Mouse (Mus musculus): Measurements from ENCODE around the gene Esyt1. TPM values are rescaled to one million over a fixed set of nuclear protein-coding genes. Genes with fewer than 3 reads are reported as not detected.

Gene Esyt1
- polyA plus RNA-seq, 1 experiment: 166 TPM

DNA sequence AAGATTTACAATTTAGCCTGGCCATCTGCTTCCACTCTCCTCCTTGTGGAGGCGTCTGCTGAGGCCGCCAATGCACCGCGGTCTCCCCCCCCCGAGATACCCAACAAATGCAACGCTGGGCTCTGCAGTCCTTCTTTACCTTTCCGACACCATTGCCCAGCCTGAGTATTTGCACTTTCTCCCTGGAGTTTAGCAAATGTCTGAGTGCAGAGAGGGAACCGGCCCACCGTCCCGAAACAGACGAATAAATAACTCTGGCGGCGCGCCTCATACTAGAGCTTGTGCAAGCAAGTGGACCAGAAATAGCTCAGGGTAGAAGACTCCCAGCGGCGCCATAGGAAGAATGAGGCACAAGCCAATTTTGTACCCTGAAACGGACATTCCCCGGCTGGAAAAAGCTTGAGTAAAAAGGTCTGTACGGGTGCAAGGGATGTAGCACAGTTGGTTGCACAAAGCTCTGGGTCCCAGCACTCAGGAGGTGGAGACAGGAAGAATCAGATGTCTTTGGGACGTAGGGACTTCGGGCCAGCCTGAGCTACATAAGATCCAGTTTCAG, 26.5 kb downstream of the Esyt1 start:
- TF ChIP-seq E2F4 (IDR thresholded peaks at IDR 0.05; ENCODE audit: insufficient read depth): no peak
- TF ChIP-seq SRF (IDR thresholded peaks at IDR 0.05; ENCODE audit: control insufficient read depth, insufficient read length, low read depth): no peak
- no peak for TF ChIP-seq TCF3 (IDR thresholded peaks at IDR 0.05; ENCODE audit: insufficient read length, low read depth)
- TF ChIP-seq MYOD1 (IDR thresholded peaks at IDR 0.05; ENCODE audit: control insufficient read depth in 1 of 3, insufficient read length in 2 of 3, low read depth in 2 of 3): no peak
- no peak for TF ChIP-seq MAX (IDR thresholded peaks at IDR 0.05; ENCODE audit: low read depth)
- TF ChIP-seq CEBPB (IDR thresholded peaks at IDR 0.05; ENCODE audit: insufficient read depth, poor library complexity, severe bottlenecking): no peak
- no peak for TF ChIP-seq POLR2A (IDR thresholded peaks at IDR 0.05; ENCODE audit: insufficient read length, low read depth)
- TF ChIP-seq MYOG (IDR thresholded peaks at IDR 0.05; ENCODE audit: control insufficient read depth in 1 of 3, insufficient read depth in 1 of 3, insufficient read length in 2 of 3, low read depth in 2 of 3): no peak
- no peak for TF ChIP-seq REST (IDR thresholded peaks at IDR 0.05; ENCODE audit: insufficient read depth, insufficient read length)
- TF ChIP-seq TCF12 (IDR thresholded peaks at IDR 0.05; ENCODE audit: insufficient read depth, poor library complexity, severe bottlenecking): no peak
- no peak for TF ChIP-seq USF1 (IDR thresholded peaks at IDR 0.05; ENCODE audit: low read depth)
- no peak for TF ChIP-seq POLR2AphosphoS2 (IDR thresholded peaks at IDR 0.05; ENCODE audit: insufficient read length, low read depth)
- Histone ChIP-seq H3K27me3 (ENCODE audit: control insufficient read depth, insufficient read depth, insufficient read length) (no peaks in the 10 kb centered on the region), H3ac (ENCODE audit: control insufficient read depth, insufficient read length) (peak overlapping the region; percentile 20), H3K4me3 (peak overlapping the region; percentile 98), H3K4me2 (ENCODE audit: low read depth) (peak overlapping the region; percentile 81), H3K36me3 (ENCODE audit: control insufficient read depth, insufficient read depth) (no peaks in the 10 kb centered on the region), H3K79me2 (ENCODE audit: control insufficient read depth, insufficient read depth) (peaks cover 19% of the 10 kb centered on the region)

DNA sequence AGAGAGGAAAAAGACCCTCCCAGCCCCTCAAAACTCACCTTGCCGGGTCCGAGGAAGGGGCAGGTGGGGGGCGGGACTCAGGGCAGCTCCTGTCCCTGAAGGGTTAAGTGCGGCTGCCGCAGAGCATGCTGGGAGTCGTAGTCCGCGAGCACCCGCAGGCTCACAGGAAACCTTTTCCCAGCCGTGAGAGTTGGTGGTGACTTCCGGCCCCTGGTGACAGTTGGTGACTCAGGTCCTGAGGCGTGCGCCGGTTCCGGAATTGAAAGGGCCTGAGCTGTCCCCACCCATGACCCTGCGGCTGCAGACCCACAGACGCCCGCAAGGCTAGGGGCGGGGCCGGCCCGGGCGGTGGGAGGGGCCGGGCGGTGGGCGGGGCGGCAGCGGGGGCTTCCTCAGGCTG, 27.1 kb downstream of the Esyt1 start, which contains the start of gene Myl6b:
Gene Myl6b, minus strand, starts transcription at position 96 of the 400 bp plus-strand sequence.
- Histone ChIP-seq H3K79me2 (ENCODE audit: control insufficient read depth, insufficient read depth) (peaks cover 20% of the 10 kb centered on the region), H3K4me3 (peak within 1 kb of the TSS; percentile 98), H3K4me2 (ENCODE audit: low read depth) (peak within 1 kb of the TSS; percentile 97), H3ac (ENCODE audit: control insufficient read depth, insufficient read length) (peak within 1 kb of the TSS; percentile 20), H3K27me3 (ENCODE audit: control insufficient read depth, insufficient read depth, insufficient read length) (no peaks in the 10 kb centered on the region), H3K36me3 (ENCODE audit: control insufficient read depth, insufficient read depth) (no peaks in the 10 kb centered on the region)
- TF ChIP-seq E2F4 (IDR thresholded peaks at IDR 0.05; ENCODE audit: insufficient read depth) (no peak), MYOG (IDR thresholded peaks at IDR 0.05; ENCODE audit: control insufficient read depth in 1 of 3, insufficient read depth in 1 of 3, insufficient read length in 2 of 3, low read depth in 2 of 3) (peak in 2 of 3 experiments; percentile 31 to 50), SRF (IDR thresholded peaks at IDR 0.05; ENCODE audit: control insufficient read depth, insufficient read length, low read depth) (no peak), CEBPB (IDR thresholded peaks at IDR 0.05; ENCODE audit: insufficient read depth, poor library complexity, severe bottlenecking) (no peak), POLR2AphosphoS2 (IDR thresholded peaks at IDR 0.05; ENCODE audit: insufficient read length, low read depth) (peak; percentile 90), TCF12 (IDR thresholded peaks at IDR 0.05; ENCODE audit: insufficient read depth, poor library complexity, severe bottlenecking) (no peak), TCF3 (IDR thresholded peaks at IDR 0.05; ENCODE audit: insufficient read length, low read depth) (no peak), POLR2A (IDR thresholded peaks at IDR 0.05; ENCODE audit: insufficient read length, low read depth) (peak; percentile 25), MYOD1 (IDR thresholded peaks at IDR 0.05; ENCODE audit: control insufficient read depth in 1 of 3, insufficient read length in 2 of 3, low read depth in 2 of 3) (peak in 2 of 3 experiments; percentile 0 to 2), USF1 (IDR thresholded peaks at IDR 0.05; ENCODE audit: low read depth) (no peak), MAX (IDR thresholded peaks at IDR 0.05; ENCODE audit: low read depth) (no peak), REST (IDR thresholded peaks at IDR 0.05; ENCODE audit: insufficient read depth, insufficient read length) (no peak)

GRCm38 (mm10) chr10:128497134-128497737, 28.4 kb downstream of the Esyt1 start:
- Histone ChIP-seq H3K4me3 (peak overlapping the region; percentile 98), H3K36me3 (ENCODE audit: control insufficient read depth, insufficient read depth) (peaks cover under 1% of the 10 kb centered on the region), H3ac (ENCODE audit: control insufficient read depth, insufficient read length) (no peak overlapping the region), H3K4me2 (ENCODE audit: low read depth) (peak overlapping the region; percentile 97), H3K79me2 (ENCODE audit: control insufficient read depth, insufficient read depth) (peaks cover 34% of the 10 kb centered on the region), H3K27me3 (ENCODE audit: control insufficient read depth, insufficient read depth, insufficient read length) (no peaks in the 10 kb centered on the region)
- no peak for TF ChIP-seq SRF (IDR thresholded peaks at IDR 0.05; ENCODE audit: control insufficient read depth, insufficient read length, low read depth)
- TF ChIP-seq USF1 (IDR thresholded peaks at IDR 0.05; ENCODE audit: low read depth): no peak
- peak in 1 of 3 experiments; percentile 32 for TF ChIP-seq MYOD1 (IDR thresholded peaks at IDR 0.05; ENCODE audit: control insufficient read depth in 1 of 3, insufficient read length in 2 of 3, low read depth in 2 of 3)
- TF ChIP-seq POLR2AphosphoS2 (IDR thresholded peaks at IDR 0.05; ENCODE audit: insufficient read length, low read depth): peak; percentile 55
- no peak for TF ChIP-seq REST (IDR thresholded peaks at IDR 0.05; ENCODE audit: insufficient read depth, insufficient read length)

- H3K27me3 ChIP-seq (ENCODE audit: control insufficient read depth, insufficient read depth, insufficient read length): no peaks in the 10 kb centered on the region
- peaks cover 40% of the 10 kb centered on the region for H3K79me2 ChIP-seq (ENCODE audit: control insufficient read depth, insufficient read depth)
- H3K4me3 ChIP-seq: peak overlapping the region; percentile 98
- H3ac ChIP-seq (ENCODE audit: control insufficient read depth, insufficient read length): no peak overlapping the region
- H3K36me3 ChIP-seq (ENCODE audit: control insufficient read depth, insufficient read depth): peaks cover 7% of the 10 kb centered on the region
- TF ChIP-seq POLR2AphosphoS2 (IDR thresholded peaks at IDR 0.05; ENCODE audit: insufficient read length, low read depth) (no peak), TCF12 (IDR thresholded peaks at IDR 0.05; ENCODE audit: insufficient read depth, poor library complexity, severe bottlenecking) (peak; percentile 70), REST (IDR thresholded peaks at IDR 0.05; ENCODE audit: insufficient read depth, insufficient read length) (no peak), MYOD1 (IDR thresholded peaks at IDR 0.05; ENCODE audit: control insufficient read depth in 1 of 3, insufficient read length in 2 of 3, low read depth in 2 of 3) (peak; percentile 90 to 95 (median 91)), E2F4 (IDR thresholded peaks at IDR 0.05; ENCODE audit: insufficient read depth) (no peak), TCF3 (IDR thresholded peaks at IDR 0.05; ENCODE audit: insufficient read length, low read depth) (peak; percentile 12), USF1 (IDR thresholded peaks at IDR 0.05; ENCODE audit: low read depth) (no peak), POLR2A (IDR thresholded peaks at IDR 0.05; ENCODE audit: insufficient read length, low read depth) (peak; percentile 12), SRF (IDR thresholded peaks at IDR 0.05; ENCODE audit: control insufficient read depth, insufficient read length, low read depth) (no peak), CEBPB (IDR thresholded peaks at IDR 0.05; ENCODE audit: insufficient read depth, poor library complexity, severe bottlenecking) (no peak), MYOG (IDR thresholded peaks at IDR 0.05; ENCODE audit: control insufficient read depth in 1 of 3, insufficient read depth in 1 of 3, insufficient read length in 2 of 3, low read depth in 2 of 3) (peak in 2 of 3 experiments; percentile 37 to 81), MAX (IDR thresholded peaks at IDR 0.05; ENCODE audit: low read depth) (no peak)
- H3K4me2 ChIP-seq (ENCODE audit: low read depth): peak overlapping the region; percentile 97
Measured at GRCm38 (mm10) chr10:128496509-128497077, 29.1 kb downstream of the Esyt1 start.
